Mouse (Mus musculus) neutrophil, adult 5-6 weeks (primary cell): ENCODE data around the gene Foxk1. TPM values are rescaled to one million over a fixed set of nuclear protein-coding genes. Genes with fewer than 3 reads are reported as not detected.

ENCODE experiments used
- ATAC-seq: fragments of 151-379, 151-347 bp; 2 replicates; pipeline ENCODE4 v1.8.0; 2017; ENCODE audit warnings: mild to moderate bottlenecking, moderate TSS enrichment; ENCODE audit not compliant: insufficient number of reproducible peaks, poor library complexity, low FRiP score, severe bottlenecking; ENCODE audit errors: extremely low read depth
- total RNA-seq: library from RNA; stranded (forward); fragments of 200-1000 nt; gene quantifications from 2 replicates; pipeline ENCODE4 v1.2.3, GENCODE M21; 2017

The Foxk1 gene
- total RNA-seq, 1 experiment from 2014 or later = 30.5 TPM

DNA sequence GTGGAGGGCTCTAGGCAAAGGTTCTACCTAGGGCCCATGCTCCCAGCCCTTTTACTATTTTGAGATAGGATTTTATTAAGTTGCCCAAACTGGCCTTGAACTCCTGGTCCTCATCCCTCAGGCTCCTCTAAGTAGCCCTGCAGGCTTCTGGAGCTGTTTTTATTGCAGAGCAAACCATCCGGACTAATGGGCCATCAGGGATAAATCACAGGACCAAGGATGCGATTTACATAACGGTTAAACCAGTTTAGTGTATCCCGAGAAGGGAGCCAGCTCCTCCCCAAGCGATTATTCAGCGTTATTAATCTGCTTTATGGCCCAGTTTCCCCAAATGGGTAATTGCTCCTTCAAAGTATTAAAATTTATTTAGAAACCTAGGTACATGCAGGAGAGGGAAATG lies 14.1 kb downstream of the Foxk1 start:
- ATAC-seq = no peak

- ATAC-seq = peak; percentile 40; the same call in 1 of the 2 replicates
Measured at GRCm38 (mm10) chr5:142416070-142416775, 14.9 kb downstream of the Foxk1 start.

GRCm38 (mm10) chr5:142417104-142417503 lies 15.8 kb downstream of the Foxk1 start:
- peak; percentile 24; the same call in 1 of the 2 replicates for ATAC-seq

DNA sequence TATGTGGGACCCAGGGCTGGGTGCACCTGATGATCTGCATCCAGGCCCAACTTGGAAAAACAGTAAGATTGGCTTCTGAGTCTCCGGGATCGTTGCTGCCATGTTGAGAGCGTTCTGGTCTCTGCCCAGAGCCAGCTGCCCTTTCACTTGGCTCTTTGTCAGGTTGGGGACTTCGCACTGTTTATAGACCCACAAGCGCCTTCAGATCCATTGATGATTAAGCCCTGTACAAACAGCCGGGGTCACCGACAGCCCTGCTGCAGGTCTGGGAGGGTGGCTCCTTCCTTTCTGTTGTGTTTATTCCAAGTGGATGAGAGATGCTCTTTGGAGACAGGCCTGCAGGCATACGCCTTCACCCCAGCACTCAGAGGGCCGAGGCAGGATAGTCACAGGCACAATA lies 16.6 kb downstream of the Foxk1 start:
- no peak for ATAC-seq

DNA sequence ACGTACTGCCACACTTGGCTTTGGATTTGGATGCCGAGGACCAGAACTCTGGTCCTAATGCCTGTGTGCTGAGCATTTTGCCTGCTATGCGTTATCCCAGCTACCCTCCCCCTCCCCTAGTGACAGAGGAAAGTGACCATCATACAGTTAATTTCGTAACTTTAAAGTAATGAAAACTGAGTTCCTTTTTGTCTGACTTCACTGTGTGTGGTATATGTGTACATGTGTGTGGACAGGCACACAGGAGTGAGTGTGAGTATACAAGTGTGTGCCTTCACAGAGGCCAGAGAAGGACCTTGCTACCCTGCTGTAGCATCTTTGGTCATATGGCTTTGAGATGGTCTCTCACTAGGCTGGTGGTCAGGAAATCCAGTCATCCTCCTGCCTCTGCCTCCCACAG lies 17.1 kb downstream of the Foxk1 start:
- no peak for ATAC-seq

DNA sequence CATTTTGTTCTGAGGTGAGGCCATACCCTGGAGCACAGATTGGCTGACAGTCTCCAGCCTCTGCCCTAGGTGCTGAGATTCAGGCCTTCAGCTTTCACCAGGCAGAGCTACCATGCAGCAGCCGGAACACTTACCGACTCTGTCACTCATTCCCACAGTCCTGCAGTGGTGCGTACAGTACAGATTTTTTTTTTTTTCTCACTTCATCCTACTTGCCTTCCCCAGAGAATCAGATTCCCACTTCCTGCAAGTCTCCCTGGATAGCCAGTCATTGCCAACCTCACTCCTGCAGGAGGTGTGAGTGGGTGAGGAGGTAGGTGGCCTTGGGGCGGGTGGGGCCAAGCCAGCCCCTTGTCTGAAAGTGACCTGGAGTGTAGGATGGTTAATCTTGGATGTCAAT lies 19.0 kb downstream of the Foxk1 start:
- no peak for ATAC-seq

GRCm38 (mm10) chr5:142420920-142421319 lies 19.6 kb downstream of the Foxk1 start:
- no peak for ATAC-seq

- no peak for ATAC-seq
Measured at GRCm38 (mm10) chr5:142421886-142422285, 20.6 kb downstream of the Foxk1 start.

DNA sequence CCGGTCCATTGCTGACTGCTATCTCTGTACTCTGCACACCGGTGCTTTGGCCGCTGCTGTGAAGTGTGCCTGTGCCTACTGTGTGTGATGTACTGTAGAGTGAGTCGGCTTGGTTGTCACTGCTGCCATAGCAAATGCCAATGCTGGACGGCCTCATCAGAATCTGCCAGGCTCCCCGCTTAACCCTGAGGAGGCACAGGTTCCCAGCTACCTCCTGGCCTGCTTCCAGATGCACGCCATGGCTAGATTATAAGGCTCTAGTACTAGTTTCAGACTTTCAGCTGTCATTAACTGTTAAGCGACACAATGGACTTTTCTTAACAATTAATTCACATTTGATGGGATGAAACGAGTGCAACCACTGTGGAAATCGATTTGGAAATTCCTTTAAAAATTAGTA lies 21.8 kb downstream of the Foxk1 start:
- no peak for ATAC-seq

GRCm38 (mm10) chr5:142423701-142424100 lies 22.4 kb downstream of the Foxk1 start:
- no peak for ATAC-seq

GRCm38 (mm10) chr5:142424627-142425349 lies 23.5 kb downstream of the Foxk1 start:
- ATAC-seq = peak; percentile 53

DNA sequence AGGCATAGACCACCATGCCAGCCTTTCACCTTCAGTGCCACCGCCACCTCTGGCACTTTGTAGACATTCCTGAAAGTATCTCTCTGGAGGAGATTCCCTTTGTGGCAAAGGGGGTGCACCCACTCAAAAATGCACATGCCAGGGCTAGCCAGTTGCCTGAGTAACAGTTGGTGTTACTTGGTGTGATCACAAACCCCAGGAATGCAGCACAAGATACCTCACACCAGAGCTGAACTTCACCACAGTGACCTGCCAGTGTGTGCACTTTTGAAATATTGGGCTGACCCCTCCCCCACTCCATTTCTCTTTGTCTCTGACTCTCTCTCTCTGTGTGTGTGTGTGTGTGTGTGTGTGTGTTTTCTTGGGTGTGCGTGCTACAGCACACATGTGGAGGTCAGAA lies 25.2 kb downstream of the Foxk1 start:
- no peak for ATAC-seq

- ATAC-seq = no peak
Measured at GRCm38 (mm10) chr5:142427876-142428275, 26.6 kb downstream of the Foxk1 start.

DNA sequence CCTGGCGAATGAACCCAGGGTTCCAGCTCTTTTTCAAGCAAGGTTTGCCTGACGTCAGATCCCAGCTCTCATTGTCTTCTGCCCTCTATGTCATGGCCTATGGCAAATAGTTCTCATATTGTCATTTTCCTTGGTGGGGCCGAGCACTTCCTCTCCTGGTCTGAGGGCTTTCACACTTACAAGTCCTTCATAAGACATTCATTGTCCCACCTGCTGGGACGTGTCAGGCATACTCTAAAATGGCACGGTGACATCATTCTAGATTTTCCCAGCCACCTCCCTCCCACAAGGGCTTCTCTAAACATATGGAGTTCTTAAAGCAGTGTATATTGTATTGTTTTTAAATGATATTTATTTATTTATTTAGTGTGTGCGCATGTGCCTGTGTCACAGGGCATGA lies 27.4 kb downstream of the Foxk1 start:
- no peak for ATAC-seq

DNA sequence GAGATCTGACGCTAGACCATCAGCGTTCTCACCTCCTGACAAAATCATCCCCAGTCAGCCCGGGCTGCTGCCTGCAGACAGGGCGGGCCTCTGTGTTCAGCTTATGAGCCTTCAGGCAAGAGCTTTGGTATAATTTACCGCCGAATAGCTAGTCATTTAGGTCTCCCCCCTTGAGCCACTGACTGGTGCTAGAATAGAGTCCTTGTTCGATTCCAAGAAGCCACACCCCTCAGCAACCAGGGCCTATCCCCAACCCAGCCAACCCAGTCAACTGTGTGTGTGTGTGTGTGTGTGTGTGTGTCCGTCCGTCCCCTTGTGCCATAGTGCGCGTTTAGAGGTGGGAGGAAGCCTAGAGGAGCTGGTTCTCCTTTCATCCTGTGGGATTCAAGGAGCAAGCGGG lies 29.7 kb downstream of the Foxk1 start:
- ATAC-seq = no peak

DNA sequence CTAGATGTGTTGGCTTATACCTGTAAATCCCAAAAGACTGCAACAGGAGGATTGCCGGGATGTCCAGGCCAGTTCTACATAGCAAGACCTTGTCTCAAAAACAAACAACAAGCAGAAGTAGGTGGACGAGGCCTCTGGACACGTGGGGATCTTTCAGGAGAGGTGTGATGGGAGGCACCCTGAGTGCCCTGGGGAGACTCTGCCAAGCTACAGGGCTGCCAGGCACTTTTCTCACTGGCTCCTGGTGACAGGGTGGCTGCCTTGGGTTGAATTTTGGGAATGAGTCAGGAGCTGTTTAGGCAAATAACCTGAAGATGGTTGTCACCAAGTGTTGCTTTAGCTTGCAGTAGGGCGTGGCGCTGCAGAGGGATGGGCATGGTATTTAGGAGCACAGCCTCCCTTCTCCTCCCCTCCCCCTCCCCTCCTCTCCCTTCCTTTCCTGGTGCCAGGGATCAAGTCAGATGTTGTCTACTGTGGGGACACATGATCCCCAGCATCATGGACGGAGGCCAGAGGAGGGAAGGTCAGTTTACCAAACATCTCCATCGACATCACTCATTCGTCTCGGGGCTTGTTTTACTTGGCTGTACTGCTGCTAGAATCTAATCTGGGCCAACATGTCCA lies 30.6 kb downstream of the Foxk1 start:
- no peak for ATAC-seq

- ATAC-seq = no peak
Measured at GRCm38 (mm10) chr5:142432695-142433094, 31.4 kb downstream of the Foxk1 start.

GRCm38 (mm10) chr5:142434052-142434451 lies 32.8 kb downstream of the Foxk1 start:
- ATAC-seq = no peak

DNA sequence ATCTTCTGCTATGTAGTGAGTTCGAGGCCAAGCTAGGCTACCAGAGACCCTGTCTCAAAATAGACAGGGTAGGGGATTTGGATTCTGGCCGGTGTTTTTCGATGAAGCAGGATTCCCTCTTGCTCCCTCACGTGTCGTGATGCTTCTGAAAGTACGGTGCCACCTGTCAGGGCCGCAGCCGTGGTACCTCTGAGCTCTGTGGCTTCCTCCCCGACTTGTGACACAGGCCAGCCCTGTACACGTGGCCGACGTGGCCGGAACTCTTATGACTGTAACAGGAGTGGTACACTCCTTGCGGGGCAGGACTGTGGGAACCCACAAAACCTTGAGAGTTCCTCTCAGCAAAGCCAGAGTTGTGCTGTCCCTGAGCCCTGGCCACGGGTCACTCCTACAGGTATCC lies 34.4 kb downstream of the Foxk1 start:
- no peak for ATAC-seq

GRCm38 (mm10) chr5:142438380-142438938 lies 37.2 kb downstream of the Foxk1 start:
- no peak for ATAC-seq
